8 mouse cellular contexts compared by ENCODE assay signal in the genomic region with DNA sequence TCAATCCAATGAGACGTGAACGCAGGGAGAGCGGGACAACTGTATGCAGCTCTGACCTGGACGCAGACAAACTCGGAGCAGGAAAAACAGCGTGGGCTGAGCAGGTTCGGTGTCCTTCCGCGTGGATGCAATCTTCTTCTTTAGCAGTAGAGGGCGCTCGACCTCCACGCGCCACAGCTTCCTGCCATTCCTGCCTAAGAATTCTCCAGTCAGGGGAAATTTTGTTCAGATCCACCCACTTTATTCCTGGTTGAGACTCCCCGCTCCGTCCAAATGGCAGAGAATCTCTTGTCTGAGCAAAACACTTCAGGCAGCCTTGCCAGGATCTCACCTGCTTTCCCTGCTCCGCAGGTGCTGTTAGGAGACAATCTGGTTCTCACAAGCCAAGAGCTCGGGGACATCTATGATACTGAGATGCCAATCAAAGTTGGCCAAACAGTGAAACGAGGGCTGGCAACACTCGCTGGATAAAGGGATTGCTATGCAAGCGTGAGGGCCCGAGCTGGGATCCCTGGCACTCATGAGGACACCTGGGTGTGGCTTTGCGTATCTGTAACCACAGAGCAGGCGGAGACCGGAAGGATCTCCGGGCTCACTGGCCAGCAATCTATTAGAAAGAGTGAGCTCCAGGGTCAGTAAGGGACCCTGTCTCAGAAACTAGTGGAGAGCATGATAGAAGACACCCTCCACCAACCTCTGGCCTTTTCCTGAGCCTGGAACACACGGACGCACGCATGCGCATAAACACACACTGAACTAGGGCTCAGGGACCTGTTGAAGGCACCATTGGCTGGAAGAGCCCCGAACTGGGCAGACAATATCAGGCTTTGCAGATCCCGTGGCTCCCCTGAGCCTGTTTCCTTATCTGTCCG. TPM values are rescaled to one million over a fixed set of nuclear protein-coding genes. Genes with fewer than 3 reads are reported as not detected.
DNase-seq lines count a peak whose midpoint lies in the region; ATAC-seq lines count a peak whose summit lies in the region.

No protein-coding gene starts in this region.

- DNase-seq in 3T3-L1 (ENCODE audit: low read depth, low spot score) = peak; percentile 89
- peak; percentile 68 for DNase-seq in adrenal gland, postnatal 25 days
- DNase-seq in embryonic facial prominence, embryonic 11.5 days (ENCODE audit: low spot score) = peak; percentile 83
- peak; percentile 96 for DNase-seq in heart, adult 11 months
- peak; percentile 52 for DNase-seq in kidney, adult 11 months
- peak; percentile 81 for DNase-seq in limb, embryonic 10.5 days (ENCODE audit: low spot score)
- DNase-seq in skeletal muscle tissue, adult 2 months (ENCODE audit: low read depth, low spot score) = peak; percentile 57

- H3K9ac ChIP-seq in embryonic facial prominence, embryonic 11.5 days (replicated peaks; ENCODE audit: low read length) = no peak overlapping the region
- peak overlapping the region; percentile 44 for H3K9ac ChIP-seq in midbrain, embryonic 12.5 days (replicated peaks)

- H3K9me3 ChIP-seq in embryonic facial prominence, embryonic 11.5 days (replicated peaks; ENCODE audit: control insufficient read depth, low read length) = no peaks in the 10 kb centered on the region
- H3K9me3 ChIP-seq in limb, embryonic 10.5 days (replicated peaks) = no peaks in the 10 kb centered on the region
- H3K9me3 ChIP-seq in midbrain, embryonic 12.5 days = no peaks in the 10 kb centered on the region

- peak overlapping the region; percentile 31 for H3K4me3 ChIP-seq in embryonic facial prominence, embryonic 11.5 days (ENCODE audit: low read depth, low read length)
- H3K4me3 ChIP-seq in limb, embryonic 10.5 days = peak overlapping the region; percentile 52
- peak overlapping the region; percentile 38 for H3K4me3 ChIP-seq in midbrain, embryonic 12.5 days

- H3K27me3 ChIP-seq in embryonic facial prominence, embryonic 11.5 days (ENCODE audit: control insufficient read depth, insufficient read depth, low read length) = no peaks in the 10 kb centered on the region
- H3K27me3 ChIP-seq in limb, embryonic 10.5 days (ENCODE audit: low read depth, poor library complexity, severe bottlenecking) = no peaks in the 10 kb centered on the region
- no peaks in the 10 kb centered on the region for H3K27me3 ChIP-seq in midbrain, embryonic 12.5 days

- no peaks in the 10 kb centered on the region for H3K36me3 ChIP-seq in embryonic facial prominence, embryonic 11.5 days (replicated peaks; ENCODE audit: control insufficient read depth, insufficient read depth, low read depth, low read length)
- H3K36me3 ChIP-seq in limb, embryonic 10.5 days = no peaks in the 10 kb centered on the region
- no peaks in the 10 kb centered on the region for H3K36me3 ChIP-seq in midbrain, embryonic 12.5 days

- no peaks in the 10 kb centered on the region for H3K4me1 ChIP-seq in embryonic facial prominence, embryonic 11.5 days (ENCODE audit: control insufficient read depth, insufficient read depth, low read length)
- peaks cover 20% of the 10 kb centered on the region for H3K4me1 ChIP-seq in limb, embryonic 10.5 days
- H3K4me1 ChIP-seq in midbrain, embryonic 12.5 days = peaks cover 16% of the 10 kb centered on the region

- peak; percentile 50; the same call in 1 of the 2 replicates for ATAC-seq in embryonic facial prominence, embryonic 11.5 days (replicated peaks; ENCODE audit: insufficient number of reproducible peaks, low FRiP score, low TSS enrichment, low read depth)
- ATAC-seq in midbrain, embryonic 12.5 days (ENCODE audit: low FRiP score, low read depth) = 0 out of 2 replicates have a peak, but pooled peaks have one; percentile 30

- WGBS in embryonic facial prominence, embryonic 11.5 days = 4% methylated on average over 32 of the region's 32 CpGs
- WGBS in limb, embryonic 10.5 days = 4% methylated on average over 32 of the region's 32 CpGs
- WGBS in midbrain, embryonic 12.5 days = 5% methylated on average over 32 of the region's 32 CpGs

- H3K4me2 ChIP-seq in embryonic facial prominence, embryonic 11.5 days (ENCODE audit: low read depth, low read length) = peak overlapping the region; percentile 63
- H3K4me2 ChIP-seq in midbrain, embryonic 12.5 days (replicated peaks) = peak overlapping the region; percentile 74

- no peak overlapping the region for H3K27ac ChIP-seq in embryonic facial prominence, embryonic 11.5 days (replicated peaks; ENCODE audit: low read depth, low read length)
- peak overlapping the region; percentile 71 for H3K27ac ChIP-seq in limb, embryonic 10.5 days
- H3K27ac ChIP-seq in midbrain, embryonic 12.5 days (replicated peaks) = no peak overlapping the region

RNA-seq across cellular contexts. Expression of gene Hnf1a, which starts 8.6 kb away (rescaled TPM):
- 0.29 TPM in 1 of 2 replicates, not detected in the other for total RNA-seq in adrenal gland, postnatal 25 days (2021)
- not detected in 2 replicates for polyA plus RNA-seq in embryonic facial prominence, embryonic 11.5 days (2014; fragmentation: Nextera tagmentation; extraction: Ambion mirVana)
- 0.09 and 0.11 TPM in 2 replicates for polyA plus RNA-seq in limb, embryonic 10.5 days (2016; fragmentation: Nextera tagmentation; extraction: Ambion mirVana)
- polyA plus RNA-seq in midbrain, embryonic 12.5 days (2016; fragmentation: Nextera tagmentation; extraction: Ambion mirVana) = 0.05 and 0.07 TPM in 2 replicates

RNA-seq across cellular contexts. Expression of gene Sppl3, which starts 31.5 kb away (rescaled TPM):
- 52.2 and 59.0 TPM in 2 replicates for total RNA-seq in adrenal gland, postnatal 25 days (2021)
- 23.5 and 43.6 TPM in 2 replicates for polyA plus RNA-seq in embryonic facial prominence, embryonic 11.5 days (2014; fragmentation: Nextera tagmentation; extraction: Ambion mirVana)
- 15.2 and 15.3 TPM in 2 replicates for polyA plus RNA-seq in limb, embryonic 10.5 days (2016; fragmentation: Nextera tagmentation; extraction: Ambion mirVana)
- 16.6 and 17.0 TPM in 2 replicates for polyA plus RNA-seq in midbrain, embryonic 12.5 days (2016; fragmentation: Nextera tagmentation; extraction: Ambion mirVana)

RNA-seq across cellular contexts. Expression of gene 2210016L21Rik, which starts 37.5 kb away (rescaled TPM):
- total RNA-seq in adrenal gland, postnatal 25 days (2021) = 34.0 and 46.2 TPM in 2 replicates
- polyA plus RNA-seq in embryonic facial prominence, embryonic 11.5 days (2014; fragmentation: Nextera tagmentation; extraction: Ambion mirVana) = 50.7 and 58.4 TPM in 2 replicates
- polyA plus RNA-seq in limb, embryonic 10.5 days (2016; fragmentation: Nextera tagmentation; extraction: Ambion mirVana) = 42.3 and 48.6 TPM in 2 replicates
- 62.9 and 63.1 TPM in 2 replicates for polyA plus RNA-seq in midbrain, embryonic 12.5 days (2016; fragmentation: Nextera tagmentation; extraction: Ambion mirVana)

RNA-seq across cellular contexts. Expression of gene Oasl1, which starts 56.4 kb away (rescaled TPM):
- 1.3 and 1.8 TPM in 2 replicates for total RNA-seq in adrenal gland, postnatal 25 days (2021)
- polyA plus RNA-seq in embryonic facial prominence, embryonic 11.5 days (2014; fragmentation: Nextera tagmentation; extraction: Ambion mirVana) = 0.24 TPM in 2 replicates
- 0.09 and 0.24 TPM in 2 replicates for polyA plus RNA-seq in limb, embryonic 10.5 days (2016; fragmentation: Nextera tagmentation; extraction: Ambion mirVana)
- polyA plus RNA-seq in midbrain, embryonic 12.5 days (2016; fragmentation: Nextera tagmentation; extraction: Ambion mirVana) = 0.19 TPM in 1 of 2 replicates, not detected in the other
